Mouse (Mus musculus) kidney, adult 18-20 months (tissue): ENCODE data around the gene Rfpl4.
"Not testable (repeated sequence)": the region's sequence is repeated elsewhere in the genome, so short reads cannot be mapped to it uniquely, and the experiment has no call there.

Experiments
- DNase-seq: peaks from one replicate; pipeline ENCODE4 v3.0.0; 2021

The Rfpl4 gene

GRCm38 (mm10) chr7:5116850-5117249 lies at the start of gene Rfpl4:
Gene Rfpl4, minus strand, starts transcription at chr7:5116950.
- DNase-seq = no peak

- DNase-seq = not testable (repeated sequence)
Observed at GRCm38 (mm10) chr7:5149570-5149969, 32.8 kb upstream of the Rfpl4 start, which contains the start of gene Vmn1r55. Gene Vmn1r55, minus strand, starts transcription at chr7:5149670.

GRCm38 (mm10) chr7:5125549-5126406 lies 9.0 kb upstream of the Rfpl4 start, which contains the start of gene Rasl2-9:
Gene Rasl2-9, minus strand, starts transcription at chr7:5125950.
- DNase-seq = peak; percentile 86

GRCm38 (mm10) chr7:5125078-5125477 lies 8.3 kb upstream of the Rfpl4 start:
- no peak for DNase-seq

GRCm38 (mm10) chr7:5112701-5113100 lies 4.0 kb downstream of the Rfpl4 start:
- DNase-seq = no peak

GRCm38 (mm10) chr7:5109301-5109700 lies 7.4 kb downstream of the Rfpl4 start:
- DNase-seq = no peak

GRCm38 (mm10) chr7:5108272-5108671 lies 8.5 kb downstream of the Rfpl4 start:
- DNase-seq = no peak

- DNase-seq = no peak
Observed at GRCm38 (mm10) chr7:5102564-5102963, 14.2 kb downstream of the Rfpl4 start.

- DNase-seq = no peak
Observed at GRCm38 (mm10) chr7:5101066-5101663, 15.6 kb downstream of the Rfpl4 start.

GRCm38 (mm10) chr7:5099796-5100195 lies 17.0 kb downstream of the Rfpl4 start:
- DNase-seq = no peak

- no peak for DNase-seq
Observed at GRCm38 (mm10) chr7:5098769-5099168, 18.0 kb downstream of the Rfpl4 start.

GRCm38 (mm10) chr7:5092831-5093510 lies 23.8 kb downstream of the Rfpl4 start:
- no peak for DNase-seq

- no peak for DNase-seq
Observed at GRCm38 (mm10) chr7:5092381-5092780, 24.4 kb downstream of the Rfpl4 start.

GRCm38 (mm10) chr7:5091008-5091728 lies 25.6 kb downstream of the Rfpl4 start:
- DNase-seq = no peak

- DNase-seq = no peak
Observed at GRCm38 (mm10) chr7:5089853-5090252, 26.9 kb downstream of the Rfpl4 start.

GRCm38 (mm10) chr7:5087886-5088285 lies 28.9 kb downstream of the Rfpl4 start:
- peak; percentile 43 for DNase-seq

GRCm38 (mm10) chr7:5086921-5087440 lies 29.8 kb downstream of the Rfpl4 start:
- DNase-seq = no peak

- DNase-seq = no peak
Observed at GRCm38 (mm10) chr7:5085512-5085911, 31.2 kb downstream of the Rfpl4 start.

GRCm38 (mm10) chr7:5083325-5084105 lies 33.2 kb downstream of the Rfpl4 start:
- peak; percentile 61 for DNase-seq

- DNase-seq = no peak
Observed at GRCm38 (mm10) chr7:5081939-5082338, 34.8 kb downstream of the Rfpl4 start.

- no peak for DNase-seq
Observed at GRCm38 (mm10) chr7:5081241-5081640, 35.5 kb downstream of the Rfpl4 start.

GRCm38 (mm10) chr7:5080815-5081214 lies 35.9 kb downstream of the Rfpl4 start:
- DNase-seq = no peak
